Mouse (Mus musculus) bone marrow macrophage, adult 2 months (primary cell): Measurements from ENCODE around the gene Impad1. TPM values are rescaled to one million over a fixed set of nuclear protein-coding genes. Genes with fewer than 3 reads are reported as not detected.

ENCODE experiments used
- H3K27ac ChIP-seq: 2 replicates; pipeline ENCODE4 v1.5.1; 2012; ENCODE audit warnings: low read depth, low read length; ENCODE audit not compliant: insufficient read depth
- H3K4me1 ChIP-seq: 2 replicates; pipeline ENCODE4 v1.6.1; 2012; ENCODE audit warnings: low read length; ENCODE audit not compliant: control insufficient read depth, insufficient read depth
- H3K4me3 ChIP-seq: 2 replicates; pipeline ENCODE4 v1.5.1; 2012; ENCODE audit warnings: mild to moderate bottlenecking, low read length, moderate library complexity; ENCODE audit not compliant: insufficient read depth
- CTCF ChIP-seq: IDR thresholded peaks from 2 replicates; pipeline ENCODE4 v1.5.1; 2012; ENCODE audit warnings: low read depth, mild to moderate bottlenecking, low read length, moderate library complexity
- POLR2A ChIP-seq: IDR thresholded peaks from 2 replicates; pipeline ENCODE4 v1.6.1; 2012; ENCODE audit warnings: mild to moderate bottlenecking, low read depth, low read length, borderline replicate concordance
- polyA plus RNA-seq: library from polyadenylated mRNA; stranded (reverse); fragments of >200 nt; gene quantifications from 2 replicates; pipeline ENCODE4 v1.2.4, GENCODE M21; 2012; ENCODE audit not compliant: missing spikeins, insufficient read depth, insufficient read length

The Impad1 gene
- polyA plus RNA-seq: 14.8 and 15.1 TPM in 2 replicates

GRCm38 (mm10) chr4:4792992-4793834, at the start of gene Impad1:
Impad1 (minus strand) TSS chr4:4793355.
- TF ChIP-seq POLR2A (no peak), CTCF (no peak)
- Histone ChIP-seq H3K4me1 (peaks cover 15% of the 10 kb centered on the region), H3K4me3 (peak within 1 kb of the TSS; percentile 87), H3K27ac (peak within 1 kb of the TSS; percentile 37)

GRCm38 (mm10) chr4:4840145-4840544, 47.0 kb upstream of the Impad1 start:
- Histone ChIP-seq H3K4me1 (no peaks in the 10 kb centered on the region), H3K27ac (no peak overlapping the region), H3K4me3 (no peak overlapping the region)
- TF ChIP-seq CTCF (no peak), POLR2A (no peak)

- no peak overlapping the region for H3K27ac ChIP-seq
- TF ChIP-seq CTCF (no peak), POLR2A (no peak)
- no peak overlapping the region for H3K4me3 ChIP-seq
- no peaks in the 10 kb centered on the region for H3K4me1 ChIP-seq
Measured at GRCm38 (mm10) chr4:4833789-4834295, 40.7 kb upstream of the Impad1 start.

GRCm38 (mm10) chr4:4828131-4828530, 35.0 kb upstream of the Impad1 start:
- Histone ChIP-seq H3K27ac (no peak overlapping the region), H3K4me1 (no peaks in the 10 kb centered on the region), H3K4me3 (no peak overlapping the region)
- TF ChIP-seq POLR2A (no peak), CTCF (no peak)

GRCm38 (mm10) chr4:4822119-4822518, 29.0 kb upstream of the Impad1 start:
- Histone ChIP-seq H3K27ac (no peak overlapping the region), H3K4me1 (no peaks in the 10 kb centered on the region), H3K4me3 (no peak overlapping the region)
- no peak for TF ChIP-seq CTCF
- TF ChIP-seq POLR2A: no peak

GRCm38 (mm10) chr4:4792141-4792991, 789 bp downstream of the Impad1 start:
- peak overlapping the region; percentile 37 for H3K27ac ChIP-seq
- TF ChIP-seq CTCF: no peak
- TF ChIP-seq POLR2A: no peak

GRCm38 (mm10) chr4:4791180-4791579, 2.0 kb downstream of the Impad1 start:
- Histone ChIP-seq H3K27ac (no peak overlapping the region), H3K4me3 (peak overlapping the region; percentile 87; the same call in 1 of the 2 replicates), H3K4me1 (peaks cover 15% of the 10 kb centered on the region)
- TF ChIP-seq POLR2A: no peak
- no peak for TF ChIP-seq CTCF

More at GRCm38 (mm10) chr4:4792141-4792991, 789 bp downstream of the Impad1 start:
- peaks cover 15% of the 10 kb centered on the region for H3K4me1 ChIP-seq
- peak overlapping the region; percentile 87 for H3K4me3 ChIP-seq

GRCm38 (mm10) chr4:4785169-4785568, 8.0 kb downstream of the Impad1 start:
- Histone ChIP-seq H3K27ac (no peak overlapping the region), H3K4me1 (peaks cover 5% of the 10 kb centered on the region), H3K4me3 (no peak overlapping the region)
- TF ChIP-seq CTCF (no peak), POLR2A (no peak)

GRCm38 (mm10) chr4:4784305-4784704, 8.8 kb downstream of the Impad1 start:
- no peak overlapping the region for H3K4me3 ChIP-seq
- no peak overlapping the region for H3K27ac ChIP-seq
- 0 out of 2 replicates have a peak, but pooled peaks cover 2% of the 10 kb centered on the region for H3K4me1 ChIP-seq
- TF ChIP-seq CTCF: no peak
- TF ChIP-seq POLR2A: no peak
